Mouse (Mus musculus): ENCODE data around the gene Nacc2.

Nacc2 gene

DNA sequence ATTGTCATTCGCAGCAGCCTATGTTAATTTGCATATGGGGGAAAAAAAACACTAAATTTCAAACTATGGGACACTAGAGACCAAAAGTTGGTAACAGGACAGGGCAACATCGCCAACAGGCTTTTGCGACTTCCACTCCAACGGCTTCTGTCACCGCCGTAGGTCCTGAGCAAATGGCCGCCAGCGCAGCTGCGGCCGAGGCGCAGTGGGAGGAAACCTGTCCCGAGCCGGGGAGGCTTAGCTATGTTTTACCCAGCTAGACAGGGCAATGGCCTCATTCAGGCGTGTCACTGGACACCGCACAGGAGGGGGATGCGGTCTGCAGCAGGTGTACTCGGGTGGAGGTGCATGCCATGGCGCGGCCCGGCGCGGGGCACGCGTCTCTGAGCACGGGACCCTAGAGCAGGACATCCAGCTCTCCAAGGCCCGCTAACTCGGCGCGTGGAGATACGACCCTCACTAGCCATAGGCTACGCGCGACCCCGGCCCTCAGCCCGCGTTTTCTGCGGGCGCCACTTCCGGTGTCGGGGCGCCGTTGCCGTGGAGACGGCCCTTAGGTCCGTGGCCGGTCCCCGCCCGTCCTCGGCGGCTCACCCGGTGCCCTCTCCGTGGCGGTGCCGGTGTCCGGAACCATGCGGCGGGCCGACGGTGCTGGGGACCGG, 16.7 kb upstream of the Nacc2 start:
- WGBS: under 1% methylated on average over 60 of the region's 60 CpGs

DNA sequence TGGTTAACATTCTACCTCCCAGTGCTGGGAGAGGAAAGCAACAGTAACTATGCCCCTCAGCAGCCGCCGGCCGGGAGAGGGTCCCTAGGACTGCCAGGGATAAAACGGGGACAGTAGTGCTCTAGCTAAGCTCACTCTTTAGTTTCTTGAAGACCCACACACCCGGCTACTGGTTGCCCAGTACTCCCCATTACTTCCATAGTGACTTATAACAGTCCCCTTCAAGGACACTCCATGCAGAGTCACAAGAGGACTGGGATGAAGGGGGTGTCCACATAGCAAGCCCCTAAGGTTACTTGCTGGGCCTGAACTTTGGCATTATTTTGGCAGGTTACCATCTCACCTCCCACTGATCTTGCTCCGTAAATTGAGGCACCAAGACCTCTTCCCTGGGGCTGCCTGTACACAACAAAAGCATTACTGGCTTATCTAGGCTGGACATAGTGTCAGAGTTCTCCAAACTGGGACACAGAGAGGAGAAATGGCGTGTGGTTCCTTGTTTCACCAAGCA, 16.1 kb upstream of the Nacc2 start:
- 56% methylated on average over 7 of the region's 7 CpGs for WGBS

DNA sequence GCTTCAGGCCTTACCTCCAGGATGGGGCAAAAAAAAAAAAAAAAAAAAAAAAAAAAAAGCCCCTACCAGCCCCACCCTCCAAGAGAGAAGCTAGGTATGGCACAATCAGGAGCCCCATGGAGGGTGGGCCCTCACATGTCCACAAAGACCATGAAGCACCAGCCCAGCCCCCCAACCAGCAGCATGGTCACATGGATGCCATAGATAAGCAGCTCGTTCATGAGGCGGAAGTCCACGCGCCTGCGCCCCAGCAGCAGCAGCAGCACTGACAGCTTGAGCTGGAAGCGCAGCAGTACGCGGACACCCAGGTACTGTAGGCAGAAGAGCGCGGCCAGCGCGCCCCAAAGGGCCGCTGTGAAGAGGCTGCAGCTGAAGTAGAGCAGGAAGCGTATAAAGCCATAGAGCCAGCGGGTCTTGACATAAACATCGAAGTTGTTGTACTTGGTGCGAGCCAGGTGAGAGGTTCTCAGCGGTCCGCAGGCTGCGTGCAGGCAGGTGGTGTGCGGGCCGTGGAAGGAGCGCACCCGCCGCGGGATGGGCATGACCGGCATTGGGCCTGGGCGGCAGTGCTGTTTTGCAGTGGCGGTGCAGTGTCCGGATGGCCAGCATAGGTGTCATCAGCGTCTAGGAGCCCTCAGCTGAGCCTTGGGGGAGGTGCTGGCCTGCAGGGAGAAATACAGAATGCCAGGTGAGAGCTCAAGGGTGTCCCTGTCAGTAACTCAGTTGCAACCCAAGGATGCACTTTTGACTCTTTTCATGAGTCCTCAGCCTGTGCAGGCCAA, 15.4 kb upstream of the Nacc2 start:
- 91% methylated on average over 31 of the region's 31 CpGs for WGBS

DNA sequence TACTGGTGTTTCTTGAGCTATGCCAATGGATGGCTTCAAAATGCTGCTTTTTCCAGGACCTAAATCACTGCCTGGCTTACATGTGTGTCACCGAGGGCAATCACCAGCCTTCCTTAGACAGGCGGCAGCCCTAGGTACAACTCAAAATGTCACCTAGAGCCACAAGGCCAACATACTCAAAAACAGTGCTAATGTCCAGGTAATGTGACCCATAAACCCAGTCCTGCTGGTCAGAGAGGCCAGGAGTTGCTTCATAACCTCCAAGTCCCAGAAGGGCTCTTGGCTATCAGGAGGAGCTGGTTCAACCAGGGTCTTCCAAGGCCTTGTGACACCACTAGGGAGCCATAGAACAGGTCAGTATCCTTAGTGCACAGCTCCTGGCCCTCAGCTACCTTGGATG, 11.6 kb upstream of the Nacc2 start:
- 96% methylated on average over 2 of the region's 2 CpGs for WGBS

DNA sequence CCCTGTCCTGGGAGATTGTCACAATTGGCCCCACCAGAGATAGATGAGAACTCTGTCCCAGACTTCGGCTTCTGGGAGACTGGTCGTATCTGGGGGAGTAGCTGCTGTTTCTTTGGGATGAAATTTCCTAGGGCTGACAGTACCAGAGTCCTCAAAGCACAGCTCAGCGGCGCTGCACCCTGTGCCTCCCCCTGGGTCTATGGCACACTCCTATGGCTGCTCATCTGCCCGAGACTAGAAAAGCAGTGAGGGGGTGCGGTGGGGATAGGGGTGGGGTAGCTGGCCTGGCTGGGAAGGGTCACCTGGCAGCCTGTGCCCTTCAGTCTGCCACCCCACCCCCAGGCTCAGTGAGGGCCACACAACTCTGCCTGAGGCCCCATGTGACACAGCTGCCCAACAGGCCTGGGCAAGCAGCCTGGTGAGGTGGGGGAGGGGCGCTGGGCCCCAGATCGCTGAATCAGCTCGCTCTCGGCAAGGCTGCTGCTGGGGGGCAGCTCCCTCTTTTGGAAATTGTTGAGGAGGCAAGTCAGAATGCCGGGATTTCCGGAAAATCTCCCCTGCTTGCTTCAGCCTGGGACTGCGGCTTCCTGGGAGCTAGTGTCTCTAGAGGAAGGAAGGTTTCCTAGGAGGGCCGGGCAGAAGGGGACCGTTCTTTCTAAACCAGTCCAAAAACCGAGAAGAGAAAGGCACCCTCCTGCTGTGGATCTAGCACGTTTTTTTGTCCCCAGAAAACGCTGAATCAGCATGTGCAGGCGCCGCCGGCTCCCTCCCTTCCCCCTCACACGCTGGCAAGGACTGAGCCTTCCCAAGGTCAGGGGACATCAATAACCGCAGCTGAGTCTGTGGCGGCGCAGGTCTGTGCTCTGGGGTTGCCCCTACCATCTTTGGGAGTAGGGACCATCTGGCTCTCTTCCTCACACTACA, 9.9 kb upstream of the Nacc2 start:
- WGBS: 3% methylated on average over 25 of the region's 25 CpGs

DNA sequence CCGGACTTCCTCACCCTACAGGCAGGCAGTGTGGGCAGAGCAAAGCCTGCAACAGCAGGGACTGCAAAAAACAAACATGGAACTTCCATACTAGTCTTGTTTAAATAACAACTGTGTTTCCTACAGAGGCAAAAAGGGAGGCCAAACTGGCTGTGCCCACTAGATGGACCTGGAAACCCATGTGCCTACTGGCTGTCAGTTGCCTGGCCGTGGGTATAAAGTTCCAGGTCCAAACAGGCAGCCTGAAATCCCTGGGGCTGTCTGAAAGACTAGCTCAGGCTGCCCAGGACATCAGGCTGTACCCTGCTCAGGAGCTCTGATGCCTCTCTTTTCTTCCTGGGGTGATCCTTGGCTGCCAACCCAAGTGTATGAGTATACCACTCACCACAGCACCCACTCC, 8.3 kb upstream of the Nacc2 start:
- 74% methylated on average over 2 of the region's 2 CpGs for WGBS

DNA sequence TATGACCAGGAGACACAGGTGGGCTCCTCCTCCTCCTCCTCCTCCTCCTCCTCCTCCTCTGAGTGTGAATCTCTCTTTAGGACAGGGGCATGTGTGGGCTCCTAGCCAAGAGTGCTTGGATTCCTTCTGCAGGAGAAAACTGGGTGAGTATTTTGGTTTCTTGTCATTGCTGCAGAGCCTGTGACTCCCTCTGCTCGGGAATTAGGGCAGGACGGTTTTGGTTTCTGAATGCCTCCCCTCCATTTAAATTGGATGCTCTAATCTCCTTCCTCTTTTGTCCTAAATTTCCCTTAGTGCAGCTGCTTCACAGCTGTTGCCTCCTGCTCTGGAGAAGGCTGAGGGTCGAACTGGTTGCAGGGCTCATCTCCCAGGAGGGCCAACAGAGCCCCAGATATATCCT, 6.9 kb upstream of the Nacc2 start:
- WGBS: 52% methylated on average over 3 of the region's 3 CpGs

DNA sequence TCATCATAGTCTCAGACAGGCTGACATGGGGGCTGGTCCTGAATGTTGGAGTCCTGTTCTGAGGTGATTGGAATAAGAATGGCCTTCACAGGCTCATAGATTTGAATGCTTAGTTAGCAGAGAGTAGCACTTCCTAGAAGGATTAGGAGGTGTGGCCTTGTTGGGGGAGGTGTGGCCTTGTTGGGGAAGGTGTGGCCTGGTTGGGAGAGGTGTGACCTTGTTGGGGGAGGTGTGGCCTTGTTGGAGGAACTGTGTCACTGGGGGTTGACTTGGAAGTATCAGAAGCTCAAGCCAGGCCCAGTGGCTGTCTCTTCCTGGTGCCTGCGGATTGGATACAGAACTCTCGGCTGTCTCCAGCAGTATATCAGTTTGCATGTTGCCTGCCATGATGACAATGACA, 6.3 kb upstream of the Nacc2 start:
- 93% methylated on average over 2 of the region's 2 CpGs for WGBS

DNA sequence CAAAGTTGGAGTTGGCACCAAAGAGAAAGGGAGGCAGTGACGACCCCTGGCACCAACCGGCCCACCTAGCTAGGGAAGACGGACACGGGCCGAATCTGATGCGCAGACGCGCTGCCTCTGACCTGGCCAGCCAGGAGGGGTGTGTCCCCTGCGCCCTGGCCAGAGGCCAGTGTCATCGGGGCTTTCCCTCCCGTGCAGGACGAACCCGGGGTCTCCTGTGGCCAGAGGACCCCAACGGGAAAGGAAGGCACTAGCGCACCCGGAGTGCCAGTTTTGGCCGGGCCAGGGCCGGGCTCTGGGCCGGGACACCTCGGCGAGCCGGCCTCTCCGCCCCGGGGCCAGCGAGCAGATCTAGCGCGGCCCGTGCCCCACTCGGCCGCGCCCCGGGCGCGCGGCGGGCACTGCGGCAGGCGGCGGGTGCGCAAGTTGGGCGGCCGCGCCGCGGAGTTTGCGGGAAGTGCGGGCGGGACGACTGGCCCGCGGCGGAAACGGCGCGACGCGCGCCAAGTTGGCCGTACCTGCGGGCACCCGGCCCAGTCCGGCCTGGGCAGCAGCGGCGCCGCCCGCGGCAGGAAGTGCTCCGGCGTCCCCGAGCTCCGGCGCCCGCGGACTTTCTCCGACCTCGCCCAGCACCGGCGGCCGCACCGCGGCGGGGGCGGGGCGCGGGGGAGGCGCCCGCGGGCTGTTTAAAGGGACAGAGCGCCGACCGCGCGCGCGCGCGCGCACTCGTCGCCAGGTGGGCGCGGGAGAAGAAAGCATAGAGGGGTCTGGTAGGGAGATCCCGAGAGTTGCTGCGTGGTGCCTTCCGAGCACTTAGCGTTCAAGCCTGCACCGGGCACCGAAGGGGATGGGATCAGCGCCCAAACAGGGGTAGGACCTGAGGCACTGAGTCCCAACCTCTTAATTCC, 595 bp downstream of the Nacc2 start:
- under 1% methylated on average over 109 of the region's 109 CpGs for WGBS

DNA sequence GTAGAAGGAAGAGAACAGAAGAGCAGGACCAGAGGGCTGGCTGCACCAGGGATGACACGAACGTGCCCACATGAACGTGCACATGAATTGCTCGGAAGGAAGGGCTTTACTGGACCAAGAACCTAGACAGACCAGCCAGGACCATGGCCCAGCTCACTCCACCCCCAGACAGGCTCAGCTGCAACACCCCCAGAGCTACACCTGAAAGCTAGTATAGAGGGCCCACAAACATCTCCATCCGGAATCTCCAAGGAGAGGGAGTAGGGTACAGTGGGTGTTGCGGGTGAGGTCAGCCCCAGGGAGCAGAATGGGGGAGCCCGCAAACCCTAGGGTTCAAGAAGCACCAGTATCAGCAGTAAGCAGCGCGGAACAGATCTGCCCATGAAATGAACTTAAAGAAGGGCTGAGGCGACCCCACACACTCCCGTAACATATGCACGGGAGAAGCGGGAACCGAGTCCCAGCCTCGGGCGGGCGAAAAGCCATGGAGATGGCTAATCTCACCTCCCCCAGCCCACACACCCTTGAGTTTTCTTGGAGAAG, 1.4 kb downstream of the Nacc2 start:
- WGBS: 43% methylated on average over 17 of the region's 17 CpGs

DNA sequence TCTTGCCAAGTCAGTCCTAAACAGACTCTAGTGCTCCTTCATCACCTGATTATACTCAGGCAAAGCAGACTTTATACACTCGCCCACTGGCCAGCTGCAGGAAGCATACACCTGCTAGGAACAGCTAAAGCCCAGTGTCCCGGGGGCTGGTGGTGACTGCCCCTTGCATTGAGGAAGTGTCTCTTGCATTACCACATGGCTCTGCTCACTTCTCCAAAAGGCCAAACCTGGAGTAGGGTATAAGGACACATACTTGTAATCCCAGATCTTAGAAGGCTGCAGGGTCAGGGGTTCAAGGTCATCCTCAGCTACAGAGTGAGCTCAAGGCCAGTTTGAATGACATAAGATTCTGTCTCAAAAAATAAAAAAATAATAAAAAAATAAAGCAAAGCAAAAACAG, 3.4 kb downstream of the Nacc2 start:
- WGBS: 85% methylated on average over 2 of the region's 2 CpGs

DNA sequence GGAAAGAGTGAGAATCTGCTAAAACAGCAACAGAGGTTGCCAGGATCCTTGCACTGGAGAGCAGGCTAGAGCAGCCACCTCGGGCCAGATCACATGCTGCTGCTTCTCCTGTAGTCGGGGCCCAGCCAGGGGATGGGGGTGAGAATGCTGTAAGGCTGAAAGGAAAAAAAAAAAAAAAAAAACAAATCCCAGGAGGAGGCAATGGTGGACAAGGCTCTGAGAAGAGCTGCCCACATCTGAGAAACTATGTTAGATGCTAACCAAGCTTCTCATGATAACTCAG, 3.8 kb downstream of the Nacc2 start:
- 56% methylated on average over 2 of the region's 2 CpGs for WGBS

DNA sequence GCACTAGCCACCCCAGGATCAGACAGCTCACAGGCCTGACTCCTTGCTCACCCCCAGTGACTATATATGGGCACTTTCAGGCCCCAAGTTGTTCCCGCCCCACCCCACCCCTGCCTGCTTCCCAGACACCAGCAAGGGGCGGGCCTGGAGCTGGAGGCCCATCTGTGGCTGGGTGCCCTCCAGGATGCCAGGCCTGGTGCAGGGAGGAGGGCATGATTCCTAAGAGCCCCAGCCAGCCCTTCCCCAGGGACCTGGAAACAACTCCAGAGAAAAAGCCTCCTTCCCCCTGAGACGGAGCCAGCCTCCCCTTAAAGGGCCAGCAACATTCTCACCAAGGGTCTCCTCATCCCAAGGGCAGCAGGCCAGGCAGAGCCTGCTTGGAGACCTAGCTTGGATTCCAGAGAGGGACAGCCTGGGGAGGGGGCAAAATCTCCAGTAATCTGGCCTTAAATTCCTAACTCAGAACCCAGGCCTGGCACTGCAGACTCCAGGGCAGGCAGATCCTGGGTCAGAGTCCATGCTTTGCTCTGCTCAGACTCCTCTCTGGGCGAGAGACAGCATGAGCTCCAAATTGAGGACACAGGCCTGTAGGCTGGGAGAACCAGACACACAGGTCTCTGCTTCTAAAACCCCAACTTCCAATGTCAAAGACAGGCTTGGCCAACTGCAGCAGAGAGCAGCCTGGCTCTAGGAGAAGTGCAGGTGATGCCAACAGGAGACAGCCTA, 4.3 kb downstream of the Nacc2 start:
- WGBS: 53% methylated on average over 4 of the region's 4 CpGs

DNA sequence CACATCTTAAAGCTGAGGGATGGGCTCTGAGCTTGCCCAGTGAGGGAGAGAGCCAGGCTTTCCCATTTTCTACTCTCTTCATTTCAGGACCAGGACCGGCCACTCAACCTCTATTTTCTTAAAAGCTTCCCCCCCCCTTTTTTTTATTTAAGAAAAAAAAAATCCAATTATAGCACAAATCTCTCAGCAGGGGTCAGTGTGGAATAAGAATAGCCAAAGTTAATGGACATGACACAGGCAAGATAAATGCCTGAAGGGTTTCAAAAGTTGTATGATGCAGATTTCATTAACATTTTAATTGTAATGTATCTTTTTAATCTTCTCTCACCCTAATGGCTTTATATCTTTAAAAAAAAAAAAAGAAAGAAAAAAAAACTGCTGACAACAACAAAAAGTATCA, 5.4 kb downstream of the Nacc2 start:
- WGBS: 77% methylated on average over 1 of the region's 1 CpGs

DNA sequence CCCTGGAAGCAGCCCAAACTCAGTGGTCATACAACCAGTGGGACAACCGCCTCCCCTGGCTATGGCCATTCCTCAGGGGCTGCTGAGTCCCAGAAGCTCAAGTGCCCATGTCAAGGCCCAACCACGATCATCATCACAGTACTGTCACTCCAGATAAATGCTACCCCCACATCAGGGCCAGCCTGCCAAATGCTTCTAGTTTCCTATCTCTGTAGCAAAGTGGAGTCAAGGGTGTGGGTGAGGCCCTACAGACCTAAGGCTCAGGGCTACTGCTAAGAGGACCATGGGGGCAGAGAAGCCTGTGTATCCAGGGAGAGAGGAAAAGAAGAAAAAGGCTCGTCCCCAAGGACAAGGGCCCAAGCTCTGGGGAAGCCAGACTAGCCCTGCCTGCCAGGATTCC, 6.5 kb downstream of the Nacc2 start:
- WGBS: 81% methylated on average over 3 of the region's 3 CpGs

DNA sequence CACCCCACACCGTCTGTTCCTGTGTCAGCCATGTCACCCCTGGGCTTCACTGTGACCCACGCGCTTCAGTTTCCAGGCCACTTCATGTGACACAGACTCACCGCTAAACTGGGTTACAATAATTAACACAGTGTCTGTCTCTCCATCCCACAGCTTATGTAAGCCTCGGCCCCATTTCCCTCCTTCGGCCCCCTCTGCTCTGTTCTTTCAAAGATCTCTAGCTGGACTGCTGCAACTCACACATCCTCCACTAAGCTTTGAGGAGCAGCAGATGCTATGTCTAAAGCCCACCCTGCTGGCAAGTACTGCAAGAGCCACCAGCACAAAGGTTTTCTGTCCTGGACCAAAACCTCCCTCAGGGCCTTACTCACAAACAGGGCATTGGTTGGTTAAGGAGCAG, 7.8 kb downstream of the Nacc2 start:
- WGBS: 67% methylated on average over 6 of the region's 6 CpGs

DNA sequence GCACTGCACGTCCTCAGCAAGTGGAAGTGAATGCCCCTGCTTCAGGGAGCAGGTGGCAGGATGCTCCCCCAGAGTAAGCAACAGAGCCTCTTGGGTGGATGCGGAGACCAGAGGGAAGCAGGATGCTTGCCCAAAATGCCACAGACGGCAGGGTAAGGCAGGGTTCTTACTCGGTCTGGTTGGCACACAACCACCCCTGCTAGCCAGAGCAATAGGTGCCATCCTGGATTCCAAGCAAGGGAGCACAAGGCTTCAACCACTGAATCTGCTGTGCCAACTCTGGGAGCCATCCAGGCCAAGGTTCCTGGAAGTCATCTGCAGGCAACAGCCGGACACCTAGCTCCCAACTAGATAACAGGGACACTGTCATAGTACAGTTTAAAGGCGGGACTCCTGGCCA, 14.8 kb downstream of the Nacc2 start:
- 88% methylated on average over 6 of the region's 6 CpGs for WGBS

DNA sequence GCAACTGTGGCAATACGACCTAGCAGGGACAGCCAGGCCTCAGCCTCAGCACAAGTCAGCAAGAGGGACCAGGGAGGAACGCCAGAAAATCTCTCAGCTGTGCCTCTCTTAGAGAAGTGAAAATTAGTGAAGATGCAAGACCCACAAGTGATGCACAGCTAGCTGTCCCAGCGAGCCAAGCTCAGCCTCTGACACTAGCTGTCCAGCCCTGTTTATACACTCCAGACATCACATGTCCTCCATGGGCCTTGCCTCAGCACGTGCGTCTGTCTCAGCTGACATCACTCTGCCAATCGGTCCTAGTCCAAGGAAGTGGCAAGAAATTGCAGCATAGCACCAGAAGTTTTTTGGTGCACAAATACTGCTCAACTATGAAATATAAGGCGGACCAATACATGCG, 16.0 kb downstream of the Nacc2 start:
- WGBS: 87% methylated on average over 8 of the region's 8 CpGs

DNA sequence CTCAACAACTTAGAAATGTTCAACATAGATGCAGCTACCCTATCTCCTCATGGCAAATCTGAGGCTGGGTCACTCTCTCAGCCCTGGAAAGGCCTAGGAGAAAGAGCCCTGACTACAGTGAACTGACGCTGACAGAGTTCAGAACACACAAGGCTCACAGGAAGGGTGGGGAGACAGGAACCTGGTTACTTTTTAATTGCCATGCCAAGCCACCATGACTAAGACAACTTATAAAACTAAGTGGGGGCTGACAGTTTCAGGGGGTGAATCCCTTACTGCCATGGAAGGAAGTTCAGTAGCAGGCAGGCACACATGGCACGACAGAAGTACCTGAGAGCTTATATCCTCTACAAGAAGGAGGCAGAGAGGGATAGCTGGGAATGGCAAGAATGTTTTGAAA, 16.8 kb downstream of the Nacc2 start:
- WGBS: 85% methylated on average over 2 of the region's 2 CpGs

DNA sequence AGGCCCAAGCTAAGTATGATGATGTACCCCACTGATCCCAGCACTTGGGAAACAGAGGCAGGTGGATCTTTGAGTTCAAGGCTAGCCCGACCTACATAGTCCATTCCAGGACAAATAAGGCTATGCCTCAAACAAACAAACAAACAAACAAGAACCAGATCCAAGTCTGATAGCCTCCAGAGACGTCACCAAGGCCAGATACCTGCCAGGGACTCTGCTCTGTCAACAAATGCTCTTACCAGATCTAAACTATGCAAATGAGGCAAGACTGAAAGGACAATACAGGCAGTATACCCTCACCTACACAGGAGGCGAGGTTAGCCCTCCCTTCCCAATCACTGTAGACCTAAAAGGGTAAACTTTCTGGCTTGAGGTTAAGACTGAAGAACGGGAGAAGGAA, 22.7 kb downstream of the Nacc2 start:
- 88% methylated on average over 4 of the region's 4 CpGs for WGBS

DNA sequence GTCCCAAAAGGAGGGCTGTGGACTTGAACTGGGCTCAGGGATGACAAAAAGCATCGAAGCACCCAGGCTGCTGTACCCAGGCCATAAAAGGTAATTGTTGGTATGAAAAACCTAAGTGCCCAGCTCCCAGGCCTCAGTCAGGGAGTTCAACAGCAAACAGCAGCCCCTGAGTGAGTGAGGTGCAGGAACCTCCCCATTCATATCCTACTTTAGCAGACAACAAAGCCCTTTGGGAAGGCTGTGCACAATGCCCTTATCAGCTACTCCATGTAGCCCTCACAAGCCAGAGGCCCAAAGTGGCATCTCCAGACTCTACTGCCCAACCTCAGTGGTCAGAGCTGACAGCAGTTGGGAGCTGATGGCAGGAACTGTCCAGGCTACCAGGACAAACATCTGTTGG, 23.2 kb downstream of the Nacc2 start:
- whole genome bisulfite sequencing: 88% methylated on average over 1 of the region's 1 CpGs
